Mouse (Mus musculus) CH12.LX (cell line): Measurements from ENCODE around the gene Znrd1. TPM values are rescaled to one million over a fixed set of nuclear protein-coding genes. Genes with fewer than 3 reads are reported as not detected.

ENCODE experiments used
- DNase-seq: peaks from one replicate; pipeline ENCODE4 v3.0.0-alpha.2; 2013; ENCODE audit errors: extremely low read depth
- H3K27ac ChIP-seq: 2 replicates; pipeline ENCODE4 v1.5.1; 2012; ENCODE audit warnings: low read depth, mild to moderate bottlenecking, control low read depth, moderate library complexity; ENCODE audit not compliant: insufficient read depth
- H3K27me3 ChIP-seq: replicated peaks from 2 replicates; pipeline ENCODE3; 2012; ENCODE audit warnings: inconsistent platforms
- H3K36me3 ChIP-seq, 2 experiments: replicated peaks in 1 of 2; 2 replicates each; pipeline versions ENCODE3 to v1.6.1; 2012; ENCODE audit warnings: inconsistent platforms in 1 of 2, low read length in 1 of 2, mild to moderate bottlenecking in 1 of 2, mixed read lengths in 1 of 2, moderate library complexity in 1 of 2; ENCODE audit not compliant: control insufficient read depth in 1 of 2, insufficient read depth in 1 of 2
- H3K4me1 ChIP-seq, 2 experiments: 2 replicates each; pipeline ENCODE4 v1.6.1; 2012; ENCODE audit warnings: inconsistent platforms in 1 of 2, moderate library complexity in 1 of 2; ENCODE audit not compliant: insufficient read depth in 2 of 2, control insufficient read depth in 1 of 2
- H3K4me2 ChIP-seq: 2 replicates; pipeline ENCODE4 v1.6.1; 2012; ENCODE audit warnings: low read depth, mild to moderate bottlenecking, control low read depth; ENCODE audit not compliant: poor library complexity, insufficient read depth, severe bottlenecking
- H3K4me3 ChIP-seq, 3 experiments: fragments of 150-350 bp in 1 of 3; sonication (generic) in 1 of 3; replicated peaks in 1 of 3; 2 replicates each; pipeline versions ENCODE3 to v1.5.1; 2011 to 2012; ENCODE audit warnings: low read depth in 2 of 3, low read length in 2 of 3, mild to moderate bottlenecking in 2 of 3, moderate library complexity in 2 of 3, control low read depth in 1 of 3, improper control_type of control experiment in 1 of 3, inconsistent platforms in 1 of 3, mixed read lengths in 1 of 3; ENCODE audit not compliant: poor library complexity in 1 of 3
- H3K79me2 ChIP-seq: replicated peaks from 2 replicates; pipeline ENCODE4 v1.6.1; 2012; ENCODE audit warnings: mild to moderate bottlenecking, moderate library complexity; ENCODE audit not compliant: control insufficient read depth, poor library complexity, insufficient read depth, severe bottlenecking; ENCODE audit errors: extremely low read depth
- H3K9ac ChIP-seq: 2 replicates; pipeline ENCODE4 v1.6.1; 2012; ENCODE audit warnings: low read depth, mild to moderate bottlenecking, control low read depth, moderate library complexity; ENCODE audit not compliant: insufficient read depth
- H3K9me3 ChIP-seq: replicated peaks from 2 replicates; pipeline ENCODE3; 2012; ENCODE audit warnings: low read length, inconsistent platforms, mixed read lengths
- CHD1 ChIP-seq: IDR thresholded peaks from 2 replicates; pipeline ENCODE4 v1.6.1; 2012; ENCODE audit warnings: low read depth, low read length, improper control_type of control experiment, inconsistent platforms
- CHD2 ChIP-seq: IDR thresholded peaks from 2 replicates; pipeline ENCODE4 v1.6.1; 2011; ENCODE audit warnings: low read length, improper control_type of control experiment
- E2F4 ChIP-seq: IDR thresholded peaks from 2 replicates; pipeline ENCODE4 v1.6.1; 2011; ENCODE audit warnings: low read depth, low read length, improper control_type of control experiment; ENCODE audit not compliant: insufficient replicate concordance
- ELF1 ChIP-seq: IDR thresholded peaks from 2 replicates; pipeline ENCODE4 v1.6.1; 2014; ENCODE audit warnings: low read depth, mild to moderate bottlenecking, inconsistent platforms, low read length, improper control_type of control experiment
- GABPA ChIP-seq: IDR thresholded peaks from 2 replicates; pipeline ENCODE4 v1.6.1; 2012; ENCODE audit warnings: low read depth, low read length, improper control_type of control experiment, inconsistent platforms; ENCODE audit not compliant: insufficient replicate concordance
- JUN ChIP-seq: IDR thresholded peaks from 2 replicates; pipeline ENCODE4 v1.6.1; 2011; ENCODE audit warnings: low read depth, mild to moderate bottlenecking, low read length, improper control_type of control experiment, moderate library complexity; ENCODE audit not compliant: insufficient read depth
- JUND ChIP-seq: conservative IDR thresholded peaks from 2 replicates; pipeline ENCODE4 v1.6.1; 2011; ENCODE audit warnings: low read depth, low read length, improper control_type of control experiment
- MAZ ChIP-seq: IDR thresholded peaks from 2 replicates; pipeline ENCODE4 v1.6.1; 2012; ENCODE audit warnings: low read depth, mild to moderate bottlenecking, inconsistent platforms, low read length, improper control_type of control experiment, moderate library complexity
- MXI1 ChIP-seq: IDR thresholded peaks from 2 replicates; pipeline ENCODE4 v1.6.1; 2011; ENCODE audit warnings: mild to moderate bottlenecking, low read depth, low read length, improper control_type of control experiment
- NELFE ChIP-seq: IDR thresholded peaks from 2 replicates; pipeline ENCODE4 v1.6.1; 2011; ENCODE audit warnings: low read depth, low read length, improper control_type of control experiment
- PAX5 ChIP-seq: IDR thresholded peaks from 2 replicates; pipeline ENCODE4 v1.6.1; 2012; ENCODE audit warnings: low read length, inconsistent platforms, mixed read lengths
- POLR2AphosphoS2 ChIP-seq: IDR thresholded peaks from 2 replicates; pipeline ENCODE4 v1.6.1; 2011; ENCODE audit warnings: low read depth, low read length, improper control_type of control experiment
- RAD21 ChIP-seq: IDR thresholded peaks from 2 replicates; pipeline ENCODE4 v1.6.1; 2011; ENCODE audit warnings: low read depth, mild to moderate bottlenecking, low read length, improper control_type of control experiment, moderate library complexity
- RCOR1 ChIP-seq: conservative IDR thresholded peaks from 2 replicates; pipeline ENCODE4 v1.6.1; 2012; ENCODE audit warnings: low read depth, mild to moderate bottlenecking, inconsistent platforms, low read length, improper control_type of control experiment
- SMC3 ChIP-seq: IDR thresholded peaks from 2 replicates; pipeline ENCODE4 v1.6.1; 2011; ENCODE audit warnings: low read depth, low read length, improper control_type of control experiment
- TCF12 ChIP-seq: IDR thresholded peaks from 2 replicates; pipeline ENCODE4 v1.6.1; 2014; ENCODE audit warnings: low read depth, mild to moderate bottlenecking, inconsistent platforms, low read length, improper control_type of control experiment
- UBTF ChIP-seq: IDR thresholded peaks from 2 replicates; pipeline ENCODE4 v1.6.1; 2012; ENCODE audit warnings: low read depth, mild to moderate bottlenecking, inconsistent platforms, low read length, improper control_type of control experiment, moderate library complexity
- USF1 ChIP-seq: IDR thresholded peaks from 2 replicates; pipeline ENCODE4 v1.6.1; 2014; ENCODE audit warnings: low read depth, mild to moderate bottlenecking, inconsistent platforms, low read length, improper control_type of control experiment
- USF2 ChIP-seq: conservative IDR thresholded peaks from 2 replicates; pipeline ENCODE4 v1.6.1; 2011; ENCODE audit warnings: low read depth, low read length, improper control_type of control experiment
- ZKSCAN1 ChIP-seq: IDR thresholded peaks from 2 replicates; pipeline ENCODE4 v1.6.1; 2012; ENCODE audit warnings: low read depth, inconsistent platforms, low read length, improper control_type of control experiment, borderline replicate concordance
- ZMIZ1 ChIP-seq: IDR thresholded peaks from 2 replicates; pipeline ENCODE4 v1.6.1; 2012; ENCODE audit warnings: low read depth, mild to moderate bottlenecking, inconsistent platforms, low read length, improper control_type of control experiment
- ZNF384 ChIP-seq: IDR thresholded peaks from 2 replicates; pipeline ENCODE4 v1.6.1; 2012; ENCODE audit warnings: low read depth, low read length, improper control_type of control experiment, inconsistent platforms
- dilution Hi-C: fragments of 300-500 bp; cut with MboI; formaldehyde crosslinking; loops from 2 replicates; pipeline ENCODE4 v1.14.3; 2020; ENCODE audit warnings: low sequenced_read_pairs; ENCODE audit not compliant: extremely low pct_unique_long_range_greater_than_20kb, extremely low pct_ligation_motif_present
- in situ Hi-C: fragments of 300-500 bp; cut with MboI; formaldehyde crosslinking; loops from 3 replicates; pipeline ENCODE4 v1.14.3; 2019; ENCODE audit warnings: low sequenced_read_pairs, low pct_ligation_motif_present, low pct_unique_long_range_greater_than_20kb, mixed read lengths
- polyA plus RNA-seq: library from polyadenylated mRNA; unstranded; fragments of >175 nt; gene quantifications from 2 replicates; pipeline ENCODE4 v1.2.1, GENCODE M21; 2012; ENCODE audit warnings: low read depth; ENCODE audit not compliant: insufficient read length
- total RNA-seq, 2 experiments: library from RNA; depleted of rRNA; stranded (reverse); fragments of 300-350 nt in 1 of 2; fragments of >200 nt in 1 of 2; gene quantifications; 2 replicates each; pipeline ENCODE4 v1.2.3; 2012 to 2014

Znrd1 gene
- total and polyA plus RNA-seq, 3 experiments: 66.8 to 98.1 (median 66.9) TPM

GRCm38 (mm10) chr17:36914108-36914507 is 44.3 kb downstream of the Znrd1 start (continued):
- no peak for TF ChIP-seq ELF1
- no peak for TF ChIP-seq MAZ
- no peak for TF ChIP-seq ZNF384
- TF ChIP-seq CHD1: no peak
- TF ChIP-seq UBTF: no peak
- no peak for TF ChIP-seq MXI1

- H3K27ac ChIP-seq: no peak overlapping the region
- H3K27me3 ChIP-seq: peaks cover 6% of the 10 kb centered on the region
- no peak overlapping the region for H3K9ac ChIP-seq
- no peak for DNase-seq
- in situ Hi-C loops: loop anchor here (10.0 kb wide), 2 partner anchors 83 to 293 kb away; partner anchors contain the start of gene Olfr94
- H3K9me3 ChIP-seq: no peaks in the 10 kb centered on the region
- dilution Hi-C loops: no loop called here
- peaks cover 4 to 9% of the 10 kb centered on the region in 2 experiments; a peak in 2 of 4 replicates for H3K4me1 ChIP-seq
- no peak overlapping the region for H3K4me2 ChIP-seq
- no peak for TF ChIP-seq NELFE
- no peak for TF ChIP-seq RAD21
- no peak for TF ChIP-seq CHD1
- TF ChIP-seq ZKSCAN1: no peak
- no peak for TF ChIP-seq MAZ
- TF ChIP-seq RCOR1: no peak
- no peak for TF ChIP-seq ELF1
- TF ChIP-seq PAX5: no peak
- no peak for TF ChIP-seq ZNF384
- no peak for TF ChIP-seq TCF12
- TF ChIP-seq JUN: no peak
- TF ChIP-seq SMC3: no peak
- TF ChIP-seq CHD2: no peak
- no peak for TF ChIP-seq ZMIZ1
- TF ChIP-seq E2F4: no peak
- TF ChIP-seq USF1: no peak
- TF ChIP-seq POLR2AphosphoS2: no peak
- TF ChIP-seq USF2: no peak
- no peak for TF ChIP-seq JUND
- no peak for TF ChIP-seq GABPA
- no peak overlapping the region for H3K4me3 ChIP-seq
- no peaks in the 10 kb centered on the region for H3K79me2 ChIP-seq
- H3K36me3 ChIP-seq: no peaks in the 10 kb centered on the region
Observed at GRCm38 (mm10) chr17:36912031-36912430, 46.3 kb downstream of the Znrd1 start.
